Mouse (Mus musculus) cerebellum, adult 2 months (tissue): ENCODE results near the gene Idh3b.

Experiments used
- CTCF ChIP-seq: fragments of 200-500 bp; IDR thresholded peaks from 2 replicates; pipeline ENCODE4 v1.5.1; 2011; ENCODE audit warnings: low read depth, mild to moderate bottlenecking, control low read depth, low read length, moderate library complexity, borderline replicate concordance; ENCODE audit not compliant: insufficient read depth
- POLR2A ChIP-seq: fragments of 200-500 bp; IDR thresholded peaks from 2 replicates; pipeline ENCODE4 v1.6.1; 2011; ENCODE audit warnings: low read length, control low read depth, borderline replicate concordance; ENCODE audit not compliant: insufficient read depth

DNA sequence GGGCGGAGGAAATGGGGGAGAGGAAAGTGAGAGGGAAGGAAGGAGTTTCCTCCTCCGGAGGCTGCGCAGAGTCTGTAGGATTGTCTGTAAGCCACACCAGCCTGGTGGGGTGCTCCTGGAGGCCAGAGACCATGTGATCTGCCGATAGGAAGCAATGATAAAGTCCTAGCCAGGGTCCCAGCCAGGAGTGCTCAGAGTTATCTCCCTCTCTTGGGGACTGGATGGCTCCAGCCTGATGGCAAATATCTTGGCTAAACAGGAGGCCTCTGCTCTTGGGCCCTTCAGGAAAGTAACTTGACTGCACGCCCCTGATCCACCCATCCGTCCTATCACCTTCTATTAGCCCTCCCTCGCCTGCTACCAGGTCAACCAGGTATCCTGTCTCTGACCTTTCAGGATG is 36.1 kb downstream of the Idh3b start:
- TF ChIP-seq CTCF (no peak), POLR2A (no peak)
